Mouse (Mus musculus): ENCODE results near the gene H2-DMb1.
A peak's percentile ranks its signal among the peaks of the same experiment; 100 is the strongest.
"Not testable (repeated sequence)": the region's sequence is repeated elsewhere in the genome, so short reads cannot be mapped to it uniquely, and the experiment has no call there.

Gene H2-DMb1

DNA sequence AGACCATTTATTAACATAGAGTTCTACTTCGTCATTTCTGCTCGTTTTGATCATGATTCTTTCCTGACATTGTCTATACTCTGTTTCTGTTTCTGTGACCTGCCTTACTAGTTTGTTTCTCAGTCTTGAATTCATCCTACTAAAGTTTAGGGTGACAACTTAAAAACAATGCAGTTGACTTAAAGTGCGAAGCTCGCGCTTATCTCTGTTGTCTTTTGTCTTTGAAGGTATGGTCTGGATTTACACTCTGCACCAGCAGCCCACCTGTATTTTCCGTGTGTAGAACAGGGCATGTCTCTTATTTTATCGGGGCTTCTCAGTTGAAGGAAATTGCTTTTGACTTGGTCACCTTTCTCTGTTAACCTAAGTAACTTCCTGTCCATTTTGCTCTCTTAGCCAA, 29.8 kb upstream of the H2-DMb1 start:
- no peak for DNase-seq (ENCODE audit: low spot score)

DNA sequence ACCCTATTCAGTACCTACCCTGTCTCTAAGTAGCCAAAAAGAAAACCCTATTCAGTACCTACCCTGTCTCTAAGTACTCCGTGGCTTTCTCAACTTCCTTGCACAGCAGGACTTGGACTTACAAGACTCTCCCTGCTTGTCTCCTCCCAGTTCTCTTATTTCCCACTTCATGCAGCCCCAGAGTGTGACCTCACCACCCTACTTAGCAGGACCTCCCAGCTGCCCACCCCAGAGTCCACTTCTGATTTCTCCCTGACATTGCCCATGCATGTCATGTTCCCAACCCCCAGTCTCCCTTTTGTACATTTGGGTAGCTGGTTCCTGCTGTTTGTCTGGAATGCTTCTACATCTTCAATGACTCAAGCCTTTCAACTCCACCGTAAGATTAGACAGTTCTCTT, 29.4 kb upstream of the H2-DMb1 start:
- DNase-seq (ENCODE audit: low spot score) = no peak

DNA sequence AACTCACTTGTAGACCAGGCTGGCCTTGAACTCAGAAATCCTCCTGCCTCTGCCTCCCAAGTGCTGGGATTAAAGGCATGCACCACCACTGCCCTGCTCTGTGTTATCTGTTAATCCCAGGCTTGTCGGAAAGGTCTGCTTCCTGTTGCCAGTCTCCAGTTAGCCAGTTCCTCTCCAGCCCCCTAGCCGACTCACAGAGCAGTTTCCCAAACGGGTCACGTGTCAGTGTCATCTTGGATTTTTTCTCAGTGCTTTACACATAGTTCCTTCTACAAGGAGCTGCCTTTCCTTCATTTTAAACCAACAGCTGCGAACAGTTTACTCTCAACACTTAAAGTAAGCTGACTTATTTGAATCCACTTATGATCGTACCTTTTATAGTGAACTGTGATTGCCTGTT, 28.2 kb upstream of the H2-DMb1 start:
- no peak for DNase-seq (ENCODE audit: low spot score)

DNA sequence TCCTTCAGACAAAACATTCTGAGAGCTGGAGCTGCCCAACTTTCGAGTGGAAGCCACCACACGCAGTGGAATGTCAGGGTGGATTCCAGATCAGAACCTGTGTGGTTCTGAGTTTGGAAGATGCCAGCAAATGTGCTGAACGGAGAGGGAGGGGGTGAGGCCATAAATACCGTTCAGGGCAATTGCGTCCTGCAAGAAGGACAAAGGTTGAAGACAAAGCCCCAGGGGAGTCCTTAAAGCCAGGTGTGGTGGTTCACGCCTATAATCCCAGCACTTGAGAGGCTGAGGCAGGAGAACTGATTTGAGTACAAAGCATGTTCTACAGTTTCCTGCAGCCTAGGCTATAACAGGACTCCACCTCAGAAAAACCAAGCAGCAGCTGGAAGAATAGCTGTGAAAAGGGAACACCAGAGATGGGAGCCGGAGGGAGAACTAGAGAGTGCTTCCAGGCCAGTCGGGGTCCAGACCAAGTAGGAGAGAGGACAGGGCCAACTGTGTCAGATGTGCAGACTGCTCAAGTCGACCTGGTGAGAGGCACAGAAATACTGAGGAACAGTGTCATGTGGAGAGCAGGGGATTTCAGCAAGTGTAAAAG, 25.9 kb upstream of the H2-DMb1 start:
- no peak for DNase-seq (ENCODE audit: low spot score)

DNA sequence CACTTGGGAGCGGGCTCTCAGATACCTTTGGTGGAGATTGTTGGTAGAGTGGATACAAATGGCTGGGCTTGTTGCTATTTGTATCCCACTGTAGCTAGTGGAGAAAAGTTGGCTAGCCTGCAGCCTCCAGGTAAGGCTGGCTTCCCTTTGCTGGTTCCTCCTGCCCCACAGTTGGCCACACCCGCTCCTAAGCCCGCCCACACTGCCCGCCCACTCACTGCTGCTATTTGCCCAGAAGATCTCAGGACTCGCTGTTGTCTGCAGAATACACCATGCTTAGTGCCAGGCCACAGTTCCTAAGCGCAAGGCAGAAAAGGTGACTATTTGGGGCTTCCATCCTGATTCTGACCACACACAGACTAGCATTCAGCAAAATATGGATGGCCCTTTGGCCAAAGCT, 25.4 kb upstream of the H2-DMb1 start:
- peak; percentile 56 for DNase-seq (ENCODE audit: low spot score)

DNA sequence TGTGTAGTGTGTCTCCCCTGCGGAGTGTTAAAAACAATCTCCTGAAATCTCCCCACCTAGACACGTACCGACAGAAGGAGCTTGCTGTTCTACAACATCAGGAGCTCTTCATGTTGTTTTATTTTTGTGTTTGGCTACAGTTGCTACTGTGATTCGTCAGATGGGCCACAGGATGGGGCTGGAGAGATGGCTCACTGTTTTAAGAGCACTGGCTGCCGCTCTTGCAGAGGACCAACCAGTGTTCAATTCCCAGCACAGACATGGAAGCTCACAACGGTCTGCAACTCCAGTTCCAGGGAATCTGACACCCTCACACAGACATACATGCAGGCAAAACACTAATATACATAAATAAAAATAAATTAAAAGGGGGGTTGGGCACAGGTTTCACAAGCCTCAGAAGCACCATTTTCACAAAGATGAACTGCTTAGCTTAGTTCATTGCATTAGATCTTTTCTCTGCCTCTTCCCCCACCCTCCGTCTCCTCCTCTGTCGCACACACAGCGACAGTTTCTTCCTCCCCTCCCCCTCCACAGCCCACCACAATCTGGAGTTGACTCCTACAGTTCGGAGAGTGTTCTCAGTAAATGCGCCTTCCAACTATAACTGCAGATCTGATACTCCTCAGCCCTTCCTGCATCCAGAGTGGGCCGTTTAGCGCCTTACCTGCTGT, 24.5 kb upstream of the H2-DMb1 start:
- DNase-seq (ENCODE audit: low spot score) = no peak

DNA sequence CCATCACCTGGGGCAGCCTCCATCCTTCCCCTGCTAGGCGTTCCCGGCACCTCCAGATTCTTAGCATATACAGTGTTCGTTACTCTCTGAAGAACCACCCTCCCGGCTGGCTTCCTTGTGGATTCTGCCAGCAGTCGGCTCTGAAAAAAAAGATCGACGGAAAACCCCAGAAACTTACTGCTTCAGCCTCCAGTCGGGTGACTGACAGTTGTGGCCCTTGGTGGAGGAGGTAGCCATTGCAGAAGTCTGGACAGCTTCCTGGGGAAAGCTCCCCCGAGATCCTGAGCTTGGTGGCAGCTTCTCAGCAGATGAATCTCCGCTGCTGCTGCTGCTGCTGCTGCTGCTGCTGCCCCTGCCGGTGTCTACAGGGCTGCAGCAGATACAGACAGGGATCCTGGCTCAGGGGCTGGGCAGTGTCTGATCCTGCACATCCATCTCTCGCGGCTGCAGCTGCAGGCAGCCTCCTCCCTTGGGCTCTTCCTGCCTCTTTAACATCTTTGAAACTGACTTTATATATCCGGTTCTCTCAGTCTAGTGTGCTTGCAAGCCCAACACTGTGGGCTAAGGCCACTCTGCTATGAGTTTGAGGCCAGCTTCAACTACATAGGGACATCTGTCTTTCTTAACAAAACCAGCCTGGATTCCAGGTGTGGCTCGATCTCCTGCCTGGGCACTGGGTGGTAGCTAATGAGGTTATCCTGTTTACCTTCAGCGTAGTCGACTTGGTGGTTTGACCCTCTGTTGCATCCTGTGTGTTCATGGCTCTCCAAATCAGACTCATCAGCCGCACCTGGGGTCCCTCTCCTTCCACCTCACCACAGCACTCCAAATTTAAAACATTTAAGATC, 23.7 kb upstream of the H2-DMb1 start:
- DNase-seq (ENCODE audit: low spot score) = no peak

DNA sequence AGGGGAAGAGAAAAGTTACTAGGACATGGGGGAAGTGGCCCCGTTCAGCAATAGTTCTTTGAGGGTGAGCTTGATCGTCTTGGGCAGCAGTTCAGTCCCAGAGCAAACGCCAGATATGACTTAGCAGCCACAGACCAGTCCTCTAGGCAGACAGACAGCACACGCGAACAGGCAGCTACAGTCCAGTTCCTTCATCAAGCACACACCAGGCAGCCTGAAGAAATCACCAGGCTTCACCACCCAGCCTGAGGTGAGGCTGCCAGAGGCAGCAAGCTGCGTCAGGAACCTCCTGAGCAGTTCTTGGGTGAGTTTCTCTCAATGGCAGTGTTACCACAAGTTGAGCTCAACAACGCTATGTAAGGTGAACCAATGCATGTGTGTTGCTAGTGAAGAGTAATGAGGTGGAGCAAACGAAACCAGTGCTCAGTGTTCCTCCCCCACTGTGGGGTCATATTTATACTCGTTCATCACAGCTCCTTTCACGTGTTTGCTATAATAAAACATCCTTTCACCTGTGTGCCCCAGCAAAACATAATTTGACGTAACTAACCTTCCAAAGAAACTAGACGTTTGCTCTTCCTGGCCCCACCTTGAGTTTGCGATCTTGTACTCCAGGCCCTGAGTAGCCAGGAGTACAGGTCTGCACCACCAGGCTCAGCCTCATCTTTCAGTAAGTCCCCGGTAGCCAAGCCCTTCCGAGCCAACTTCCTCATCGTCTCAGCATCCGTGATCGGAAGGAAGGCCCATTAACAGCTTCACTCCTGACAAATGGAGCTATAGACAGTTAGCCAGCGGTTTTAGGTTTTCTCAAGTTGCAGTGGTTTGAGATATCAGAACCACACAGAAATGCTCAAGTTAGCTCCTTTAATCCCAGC, 22.6 kb upstream of the H2-DMb1 start:
- no peak for DNase-seq (ENCODE audit: low spot score)

DNA sequence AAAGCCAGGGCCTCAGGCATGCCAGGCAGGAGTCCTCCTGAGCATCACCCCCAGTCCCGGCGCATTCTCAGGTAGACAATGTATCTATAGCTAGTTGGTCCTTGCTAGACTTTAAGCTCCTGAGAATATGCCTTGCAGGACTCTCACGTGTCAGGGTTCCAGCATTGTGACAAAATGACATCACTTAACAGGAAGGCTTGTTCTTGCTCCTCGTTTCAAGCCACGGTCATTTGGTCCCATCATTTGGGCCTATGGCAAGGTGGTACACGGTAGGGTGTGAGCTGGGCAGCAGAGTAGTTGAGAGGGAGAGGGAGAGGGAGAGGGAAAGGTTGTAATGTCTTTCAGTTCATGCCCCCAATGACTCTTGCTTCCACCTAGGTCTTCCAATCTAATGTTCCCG, 21.0 kb upstream of the H2-DMb1 start:
- DNase-seq (ENCODE audit: low spot score) = no peak

DNA sequence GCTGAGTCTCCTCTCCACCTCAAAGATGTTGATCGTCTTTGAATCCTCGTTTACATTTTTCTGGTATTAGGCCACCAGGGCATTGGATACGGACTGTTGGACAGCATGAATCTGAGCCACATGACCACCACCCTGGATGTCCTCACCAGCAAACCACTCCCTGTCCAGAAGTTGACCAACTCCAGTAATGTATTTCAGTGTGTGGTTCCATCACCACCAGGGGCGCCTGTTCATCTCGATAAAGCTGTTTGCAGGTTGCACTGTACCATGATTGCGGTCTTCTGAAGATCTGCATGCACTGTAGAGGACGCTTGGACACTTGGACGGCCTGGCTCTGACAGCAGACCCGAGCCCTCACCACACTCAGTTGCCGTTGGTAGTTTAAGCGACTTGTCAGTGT, 19.6 kb upstream of the H2-DMb1 start:
- DNase-seq (ENCODE audit: low spot score) = no peak

DNA sequence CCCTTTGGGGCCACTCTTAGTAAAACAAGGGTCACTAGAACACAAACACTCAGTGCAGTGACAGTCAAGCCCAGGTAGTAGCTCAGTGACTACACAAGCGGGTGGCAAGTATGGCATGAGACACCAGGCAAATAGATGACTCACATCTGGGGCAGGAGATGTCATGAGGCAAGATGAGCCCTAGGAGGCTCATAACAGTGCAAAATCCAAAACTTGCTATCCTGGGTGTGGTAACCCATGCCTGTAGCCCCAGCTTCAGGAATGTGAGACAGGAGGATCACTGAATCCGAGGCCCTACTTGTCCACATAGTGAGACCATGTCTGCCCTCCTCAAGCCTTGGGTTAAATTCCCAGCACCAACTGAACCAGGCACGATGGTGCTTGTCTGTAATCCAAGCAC, 18.4 kb upstream of the H2-DMb1 start:
- no peak for DNase-seq (ENCODE audit: low spot score)

DNA sequence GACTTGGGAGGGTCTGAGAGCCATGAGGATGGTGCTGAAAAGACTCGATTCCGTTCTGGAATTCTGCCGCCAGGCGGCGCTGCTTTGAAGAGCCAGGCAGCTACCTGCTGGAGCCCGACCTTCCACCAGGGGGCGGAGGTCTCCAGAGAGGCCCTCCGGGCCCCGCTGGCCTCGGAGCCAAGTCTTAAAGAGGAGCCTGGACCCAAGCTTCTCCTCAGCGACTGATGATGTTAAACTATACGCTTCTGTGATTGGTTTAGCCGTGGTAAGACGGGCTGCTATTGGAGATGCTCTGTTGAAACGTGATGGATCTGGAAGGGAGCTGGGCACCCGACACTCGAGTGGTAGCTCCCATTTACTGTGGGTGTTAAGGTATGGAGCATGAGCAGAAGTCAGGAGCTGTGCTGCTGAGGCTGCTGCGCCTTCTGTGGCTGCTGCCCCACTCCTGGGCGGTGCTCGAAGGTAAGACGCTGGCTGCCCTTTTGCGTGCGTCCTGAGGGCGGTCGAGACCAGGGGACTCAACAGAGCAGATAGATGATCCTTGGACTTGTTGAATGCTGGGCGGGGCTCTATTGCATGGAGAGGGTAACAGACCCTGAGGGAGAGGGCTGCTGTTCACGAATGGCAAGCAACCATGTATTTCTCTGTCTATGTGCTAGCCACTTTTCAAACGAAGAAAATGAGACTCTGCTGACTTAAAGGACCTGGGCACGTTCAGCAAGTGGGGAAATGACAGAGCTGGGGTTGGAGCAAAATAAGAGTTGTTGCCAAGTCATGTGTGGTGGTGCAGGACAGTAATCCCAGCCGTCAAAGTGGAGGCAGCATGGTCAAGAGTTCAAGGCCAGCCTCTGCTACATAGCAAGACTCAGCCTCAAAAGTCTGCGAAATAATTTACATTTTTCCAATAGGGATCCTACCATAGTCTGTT, 17.3 kb upstream of the H2-DMb1 start:
- DNase-seq (ENCODE audit: low spot score) = peak; percentile 98

DNA sequence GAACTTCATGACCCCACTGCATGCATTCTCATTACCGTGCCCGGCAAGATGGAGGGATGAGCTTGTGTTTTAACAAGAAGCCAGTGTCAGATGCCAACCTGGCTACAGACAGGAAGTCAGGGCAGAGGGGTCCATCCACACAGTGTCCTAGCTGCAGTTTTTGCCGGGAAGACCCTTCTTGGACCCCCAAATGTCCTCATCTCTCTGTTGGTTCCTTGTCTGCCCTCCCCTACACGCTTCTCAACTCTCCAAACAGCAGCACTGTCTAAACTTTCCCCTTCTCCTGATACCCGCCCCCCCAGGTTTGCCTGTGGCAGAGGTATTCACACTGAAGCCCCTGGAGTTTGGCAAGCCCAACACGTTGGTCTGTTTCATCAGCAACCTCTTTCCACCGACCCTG, 15.3 kb upstream of the H2-DMb1 start:
- no peak for DNase-seq (ENCODE audit: low spot score)

DNA sequence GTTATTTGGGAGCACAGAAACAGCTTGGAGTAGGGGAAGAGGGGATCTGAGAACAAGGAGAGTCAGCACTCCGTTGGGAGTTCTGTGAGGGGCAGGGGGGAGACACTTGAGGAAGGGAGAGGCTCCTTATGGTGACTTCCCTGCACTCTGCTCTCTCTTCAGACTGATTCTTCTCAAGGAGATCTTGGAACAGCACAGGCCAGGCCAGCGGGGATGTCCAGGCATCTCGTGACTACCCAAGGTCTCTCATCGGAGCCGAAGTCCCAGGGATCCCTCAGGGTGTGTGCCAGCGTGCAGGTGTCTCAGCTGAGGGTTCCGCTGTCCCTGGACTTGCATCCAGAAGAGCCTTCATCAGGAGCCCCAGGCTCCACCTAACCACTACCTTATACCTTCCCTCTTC, 14.2 kb upstream of the H2-DMb1 start:
- DNase-seq (ENCODE audit: low spot score) = no peak

DNA sequence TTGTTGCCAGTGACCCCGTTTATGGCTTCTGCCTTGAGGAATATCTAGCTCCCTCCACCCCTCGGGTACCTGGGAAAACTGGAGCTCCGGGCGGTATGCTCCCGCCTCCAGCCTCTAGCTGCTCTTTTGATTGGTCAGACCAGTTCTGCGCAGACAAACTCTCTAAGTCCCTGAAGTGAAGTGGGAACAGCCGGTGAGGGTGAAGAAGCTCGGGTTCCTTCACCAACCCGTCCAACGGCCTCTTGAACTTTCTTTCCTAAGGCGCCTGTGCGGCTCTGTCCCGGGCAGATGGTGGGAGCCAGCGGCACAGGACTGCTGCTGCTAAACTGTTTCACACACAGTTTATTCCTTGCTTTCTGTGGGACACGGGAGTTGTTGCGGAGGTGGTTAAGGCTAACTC, 13.5 kb upstream of the H2-DMb1 start:
- no peak for DNase-seq (ENCODE audit: low spot score)

DNA sequence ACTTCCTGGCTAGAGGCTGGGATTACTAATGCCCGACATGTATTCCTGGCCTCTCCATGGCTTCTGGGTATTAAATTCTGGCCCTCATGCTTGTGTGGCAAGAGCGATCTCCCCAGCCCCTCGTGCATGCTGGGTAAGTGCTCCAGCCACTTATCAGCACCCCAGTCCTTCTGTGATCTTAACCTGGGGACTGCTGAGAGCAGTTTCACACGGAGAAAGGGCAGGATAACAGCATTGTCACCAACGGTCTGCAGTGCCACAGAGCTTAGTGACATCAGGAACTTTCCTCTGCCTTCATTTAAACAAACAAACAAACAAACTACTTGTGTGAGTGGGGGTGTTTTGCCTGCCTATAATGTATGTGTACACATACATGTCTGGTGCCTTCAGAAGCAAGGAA, 12.6 kb upstream of the H2-DMb1 start:
- DNase-seq (ENCODE audit: low spot score) = no peak

DNA sequence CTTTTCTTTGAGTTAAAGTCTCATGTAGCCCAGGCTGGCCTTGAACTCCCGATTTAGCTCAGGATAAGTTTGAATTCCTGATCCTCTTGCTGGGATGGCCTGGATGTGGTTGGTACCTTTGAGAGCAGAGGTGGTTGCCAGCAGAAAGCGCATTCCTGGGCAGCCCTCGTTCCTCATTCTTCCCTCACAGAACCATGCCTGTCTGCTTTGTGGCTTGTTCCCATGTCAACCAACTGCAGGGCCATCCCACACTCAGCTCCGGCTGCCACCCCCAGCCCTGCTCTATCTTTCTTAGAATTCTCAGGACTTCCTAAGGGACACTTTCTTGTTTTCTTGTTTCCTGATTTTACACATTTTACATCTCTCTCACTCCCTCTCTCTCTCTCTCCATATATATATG, 11.4 kb upstream of the H2-DMb1 start:
- DNase-seq (ENCODE audit: low spot score) = no peak

DNA sequence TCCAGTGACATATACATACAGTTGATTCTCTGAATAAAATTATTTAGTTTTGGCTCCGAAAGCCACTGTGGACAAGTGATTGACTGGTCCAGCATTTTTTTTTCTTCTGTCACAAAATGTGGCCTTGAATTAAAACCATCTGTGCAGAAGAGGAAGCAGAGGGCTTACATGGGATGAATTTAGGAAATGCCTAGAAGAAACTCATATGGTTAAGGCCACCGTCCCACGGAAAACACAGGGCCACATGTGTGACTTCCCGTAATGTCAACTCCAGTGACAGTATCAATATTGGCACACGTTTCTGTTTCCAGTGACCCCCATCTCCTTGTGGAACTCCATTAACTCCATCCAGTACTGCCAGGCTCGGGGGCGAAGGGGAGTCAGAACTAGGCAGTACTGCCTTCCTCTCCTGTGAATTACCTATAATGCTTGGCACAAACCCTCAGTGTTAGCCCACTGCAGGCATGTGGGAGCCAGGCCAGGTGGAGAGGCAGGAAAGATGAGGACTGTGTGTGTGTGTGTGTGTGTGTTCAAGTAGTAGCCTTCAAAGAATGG, 10.3 kb upstream of the H2-DMb1 start:
- DNase-seq (ENCODE audit: low spot score) = no peak

DNA sequence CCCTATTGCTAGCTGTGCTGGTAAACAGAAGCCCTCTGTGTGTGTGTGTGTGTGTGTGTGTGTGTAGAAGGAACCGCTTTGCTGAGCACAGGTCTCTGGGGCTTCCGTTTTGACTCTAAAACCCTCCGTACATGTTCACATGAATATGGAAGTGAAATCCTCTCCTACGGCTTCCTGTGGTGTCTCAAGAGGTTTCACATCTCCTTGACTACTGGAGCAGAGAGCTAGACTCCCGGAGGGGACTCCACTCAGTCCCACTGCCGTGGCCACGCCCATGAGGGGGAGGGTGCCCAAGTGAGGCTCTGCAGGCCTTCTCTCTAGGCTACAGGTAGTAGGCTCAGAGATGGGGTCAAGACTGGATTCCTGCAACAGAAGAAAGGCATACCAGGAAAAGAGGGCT, 9.8 kb upstream of the H2-DMb1 start, which contains the start of gene H2-DMb2:
TSS of gene H2-DMb2 (plus strand) at position 275 of the 400 bp plus-strand sequence.
- no peak for DNase-seq (ENCODE audit: low spot score)

DNA sequence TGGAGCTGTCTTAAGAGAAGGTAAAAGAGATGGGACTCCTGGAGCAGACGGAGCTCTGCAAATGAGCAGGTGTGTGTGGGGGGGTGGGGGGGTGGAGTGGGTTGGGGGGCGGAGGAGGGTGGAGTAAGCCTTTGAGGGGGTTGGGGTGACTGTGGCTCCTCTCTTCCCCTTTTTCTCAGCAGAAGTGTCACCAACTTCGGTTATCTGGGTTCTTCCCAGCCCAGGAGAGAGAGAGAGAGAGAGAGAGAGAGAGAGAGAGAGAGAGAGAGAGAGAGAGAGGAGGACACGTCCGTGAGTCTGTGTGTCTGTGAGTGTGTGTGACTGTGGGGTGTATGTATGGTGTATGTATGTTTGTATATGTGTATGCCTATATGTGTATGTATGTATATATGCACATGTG, 9.4 kb upstream of the H2-DMb1 start:
- DNase-seq (ENCODE audit: low spot score) = no peak

DNA sequence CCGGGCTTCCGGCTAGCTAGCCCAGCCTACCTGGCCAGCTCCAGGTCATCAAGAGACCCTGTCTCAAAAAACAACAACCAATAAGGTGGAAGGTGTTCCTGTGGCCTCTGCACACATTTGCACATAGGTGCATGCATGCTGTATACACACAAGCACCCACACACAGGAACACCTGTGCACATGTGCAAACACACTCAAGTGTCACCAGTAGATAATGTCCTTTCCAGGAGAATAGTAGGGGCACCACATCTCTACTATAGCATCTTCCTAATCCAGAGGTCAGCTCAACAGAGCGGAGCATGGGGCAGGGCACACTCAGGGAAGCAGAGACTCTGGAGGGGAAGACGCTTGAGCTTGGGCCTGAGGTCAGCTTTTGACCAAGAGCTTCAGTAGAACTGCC, 8.7 kb upstream of the H2-DMb1 start:
- not testable (repeated sequence) for DNase-seq (ENCODE audit: low spot score)
